Mouse (Mus musculus) lung, postnatal 0 days (tissue): ENCODE measurements at regions not wholly inside any gene's neighbourhood (a gene's known extent, or its start where the extent isn't known, plus 50 kb on each side); places are given as distances from the start of the nearest gene placed in this dataset.
A peak's percentile ranks its signal among the peaks of the same experiment; 100 is the strongest.

Experiments used
- ATAC-seq: fragments of 200-750 bp; cut with Nextera tagmentation; 2 replicates; pipeline ENCODE4 v1.8.0; 2017; ENCODE audit warnings: moderate library complexity
- DNase-seq: peaks from one replicate; pipeline ENCODE4 v3.0.0-alpha.2; 2016; ENCODE audit warnings: low spot score
- H3K27ac ChIP-seq: fragments of 300-500 bp; sonication (generic); 2 replicates; pipeline ENCODE4 v1.5.1; 2014; ENCODE audit warnings: antibody characterized with exemption, mild to moderate bottlenecking, low read length, mixed read lengths
- H3K27me3 ChIP-seq: fragments of 300-500 bp; sonication (generic); replicated peaks from 2 replicates; pipeline ENCODE4 v1.6.1; 2014; ENCODE audit warnings: low read length, mixed read lengths; ENCODE audit not compliant: insufficient read depth
- H3K36me3 ChIP-seq: fragments of 300-500 bp; sonication (generic); 2 replicates; pipeline ENCODE4 v1.6.1; 2014; ENCODE audit warnings: low read length, mixed read lengths; ENCODE audit not compliant: insufficient read depth
- H3K4me1 ChIP-seq: fragments of 300-500 bp; sonication (generic); 2 replicates; pipeline ENCODE4 v1.6.1; 2014; ENCODE audit warnings: antibody characterized with exemption, low read depth, low read length, mixed read lengths; ENCODE audit not compliant: insufficient read depth
- H3K4me2 ChIP-seq: fragments of 300-500 bp; sonication (generic); replicated peaks from 2 replicates; pipeline ENCODE4 v1.6.1; 2014; ENCODE audit warnings: low read depth, mild to moderate bottlenecking, low read length, moderate library complexity, mixed read lengths
- H3K4me3 ChIP-seq: fragments of 300-500 bp; sonication (generic); 2 replicates; pipeline ENCODE4 v1.5.1; 2014; ENCODE audit warnings: low read depth, low read length
- H3K9ac ChIP-seq: fragments of 300-500 bp; sonication (generic); replicated peaks from 2 replicates; pipeline ENCODE4 v1.6.1; 2014; ENCODE audit warnings: low read depth, mild to moderate bottlenecking
- H3K9me3 ChIP-seq: fragments of 300-500 bp; sonication (generic); 2 replicates; pipeline ENCODE4 v1.6.1; 2016; ENCODE audit warnings: low read length, mixed read lengths
- CTCF ChIP-seq: IDR thresholded peaks from 2 replicates; pipeline ENCODE4 v1.5.1; 2016; ENCODE audit warnings: antibody characterized with exemption, mild to moderate bottlenecking
- EP300 ChIP-seq: IDR thresholded peaks from 2 replicates; pipeline ENCODE4 v1.6.1; 2016; ENCODE audit warnings: antibody characterized with exemption, mild to moderate bottlenecking, control low read depth
- WGBS: fragments of 180-500 bp; shearing (Covaris S2); extraction: QIAGEN DNeasy Blood & Tissue Kit; methylation state at CpG from one replicate; pipeline ENCODE4 v1.1.7; 2014; 5-methylcytosine and 5-hydroxymethylcytosine counted together

- no peak for DNase-seq
- Histone ChIP-seq H3K27ac (no peak overlapping the region), H3K4me1 (no peaks in the 10 kb centered on the region), H3K36me3 (no peaks in the 10 kb centered on the region), H3K27me3 (no peaks in the 10 kb centered on the region), H3K4me2 (no peak overlapping the region), H3K4me3 (no peak overlapping the region), H3K9me3 (no peaks in the 10 kb centered on the region), H3K9ac (no peak overlapping the region)
- TF ChIP-seq CTCF (no peak), EP300 (no peak)
- ATAC-seq = no peak
- 22% methylated on average over 1 of the region's 1 CpGs for WGBS
Observed at GRCm38 (mm10) chr8:101697948-101698347, 1087.5 kb downstream of the Cdh11 start.

GRCm38 (mm10) chr8:101690901-101691300, 1094.5 kb downstream of the Cdh11 start:
- no peak overlapping the region for H3K9ac ChIP-seq
- no peaks in the 10 kb centered on the region for H3K27me3 ChIP-seq
- no peak for DNase-seq
- no peak overlapping the region for H3K27ac ChIP-seq
- TF ChIP-seq EP300 = no peak
- TF ChIP-seq CTCF = no peak
- H3K4me2 ChIP-seq = no peak overlapping the region
- WGBS = 89% methylated on average over 1 of the region's 1 CpGs
- H3K36me3 ChIP-seq = no peaks in the 10 kb centered on the region
- H3K9me3 ChIP-seq = no peaks in the 10 kb centered on the region
- no peak for ATAC-seq
- H3K4me3 ChIP-seq = no peak overlapping the region
- H3K4me1 ChIP-seq = no peaks in the 10 kb centered on the region

- H3K27ac ChIP-seq = no peak overlapping the region
Observed at GRCm38 (mm10) chr8:101668921-101669320, 1116.5 kb downstream of the Cdh11 start.

GRCm38 (mm10) chr8:101662874-101663273, 1122.6 kb downstream of the Cdh11 start:
- ATAC-seq (no peak), DNase-seq (no peak)
- no peak for TF ChIP-seq EP300
- TF ChIP-seq CTCF = no peak
- Histone ChIP-seq H3K4me3 (no peak overlapping the region), H3K4me1 (no peaks in the 10 kb centered on the region), H3K9me3 (no peaks in the 10 kb centered on the region), H3K27me3 (no peaks in the 10 kb centered on the region), H3K27ac (no peak overlapping the region), H3K9ac (no peak overlapping the region), H3K4me2 (no peak overlapping the region), H3K36me3 (no peaks in the 10 kb centered on the region)
- WGBS = 54% methylated on average over 2 of the region's 2 CpGs

More at GRCm38 (mm10) chr8:101668921-101669320, 1116.5 kb downstream of the Cdh11 start:
- Histone ChIP-seq H3K4me3 (no peak overlapping the region), H3K36me3 (no peaks in the 10 kb centered on the region), H3K4me1 (no peaks in the 10 kb centered on the region), H3K9me3 (no peaks in the 10 kb centered on the region), H3K9ac (no peak overlapping the region), H3K4me2 (no peak overlapping the region), H3K27me3 (no peaks in the 10 kb centered on the region)
- DNase-seq (no peak), ATAC-seq (no peak)
- 49% methylated on average over 2 of the region's 2 CpGs for WGBS
- TF ChIP-seq EP300 (no peak), CTCF (no peak)

GRCm38 (mm10) chr8:101655292-101655691, 1130.2 kb downstream of the Cdh11 start:
- WGBS = 51% methylated on average over 2 of the region's 2 CpGs
- Histone ChIP-seq H3K36me3 (no peaks in the 10 kb centered on the region), H3K4me1 (no peaks in the 10 kb centered on the region), H3K9ac (no peak overlapping the region), H3K27ac (no peak overlapping the region), H3K4me2 (no peak overlapping the region), H3K27me3 (no peaks in the 10 kb centered on the region), H3K9me3 (no peaks in the 10 kb centered on the region), H3K4me3 (no peak overlapping the region)
- ATAC-seq = no peak
- TF ChIP-seq EP300 (no peak), CTCF (no peak)
- DNase-seq = no peak

- no peaks in the 10 kb centered on the region for H3K9me3 ChIP-seq
- no peak overlapping the region for H3K9ac ChIP-seq
- no peak overlapping the region for H3K4me3 ChIP-seq
- TF ChIP-seq CTCF (peak; percentile 48), EP300 (no peak)
- DNase-seq (peak; percentile 21), ATAC-seq (no peak)
- H3K4me2 ChIP-seq = no peak overlapping the region
- H3K4me1 ChIP-seq = no peaks in the 10 kb centered on the region
- 22% methylated on average over 1 of the region's 1 CpGs for WGBS
- H3K27me3 ChIP-seq = no peaks in the 10 kb centered on the region
- H3K36me3 ChIP-seq = no peaks in the 10 kb centered on the region
- no peak overlapping the region for H3K27ac ChIP-seq
Observed at GRCm38 (mm10) chr8:101628816-101629215, 1156.6 kb downstream of the Cdh11 start.

GRCm38 (mm10) chr8:101621941-101622340, 1163.5 kb downstream of the Cdh11 start:
- H3K36me3 ChIP-seq = no peaks in the 10 kb centered on the region
- H3K4me1 ChIP-seq = no peaks in the 10 kb centered on the region
- no peaks in the 10 kb centered on the region for H3K27me3 ChIP-seq
- no peaks in the 10 kb centered on the region for H3K9me3 ChIP-seq
- no peak overlapping the region for H3K4me2 ChIP-seq
- no peak for DNase-seq
- 66% methylated on average over 1 of the region's 1 CpGs for WGBS
- H3K4me3 ChIP-seq = no peak overlapping the region
- no peak for TF ChIP-seq CTCF
- TF ChIP-seq EP300 = no peak
- ATAC-seq = no peak
- no peak overlapping the region for H3K9ac ChIP-seq
- no peak overlapping the region for H3K27ac ChIP-seq
